Mouse (Mus musculus): ENCODE measurements around the gene Evx2. TPM values are rescaled to one million over a fixed set of nuclear protein-coding genes. Genes with fewer than 3 reads are reported as not detected.

Evx2 gene
- polyA plus RNA-seq, 1 experiment from 2014 or later = not detected

DNA sequence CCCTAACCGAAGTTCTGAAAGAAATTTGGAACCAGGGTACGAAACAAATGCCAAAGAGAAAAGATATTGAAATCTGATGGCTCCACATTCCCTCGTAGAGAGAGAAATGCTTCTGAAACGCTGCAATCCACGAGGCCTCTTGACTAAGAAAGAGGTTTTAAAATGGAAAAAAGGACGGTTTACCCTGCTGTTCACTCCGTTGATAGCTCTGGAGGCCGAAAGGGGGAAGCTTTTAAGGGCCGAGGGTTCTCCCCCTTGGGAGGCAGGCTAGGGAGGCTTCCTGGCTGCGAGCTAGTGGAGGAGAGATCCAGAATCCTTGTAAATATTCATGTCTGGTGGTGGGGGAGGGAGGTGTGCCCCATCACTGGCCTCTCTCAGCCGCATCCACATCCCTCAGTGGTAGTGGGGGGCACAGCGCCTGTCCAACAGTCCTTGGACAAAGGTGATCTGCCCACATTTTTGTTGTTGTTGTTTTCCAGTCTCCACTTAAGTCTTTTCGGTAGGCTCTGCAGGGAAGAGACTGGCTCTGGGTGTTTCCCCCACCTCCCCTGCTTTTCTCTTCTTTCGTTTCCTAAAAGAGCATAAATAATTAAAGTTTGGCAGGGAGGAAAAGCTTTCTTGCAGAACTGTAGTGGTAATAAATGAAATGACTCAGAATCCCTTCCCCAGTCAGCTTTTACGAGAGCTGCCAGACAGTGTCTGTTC lies 19.7 kb upstream of the Evx2 start, which contains the start of gene Hoxd11:
TSS of gene Hoxd11 (plus strand) at position 667 of the 705 bp plus-strand sequence.
- Histone ChIP-seq H3K4me3 (replicated peaks) (peak within 1 kb of the TSS; percentile 66), H3K4me2 (peak within 1 kb of the TSS; percentile 68), H3K27ac (peak within 1 kb of the TSS; percentile 96), H3K36me3 (no peaks in the 10 kb centered on the region), H3K9ac (peak within 1 kb of the TSS; percentile 65), H3K4me1 (peaks cover 81% of the 10 kb centered on the region), H3K27me3 (peaks cover 71% of the 10 kb centered on the region), H3K9me3 (replicated peaks) (no peaks in the 10 kb centered on the region)
- 0 out of 2 replicates have a peak, but pooled peaks have one; percentile 3 for ATAC-seq (replicated peaks; ENCODE audit: low FRiP score)
- WGBS = 6% methylated on average over 15 of the region's 15 CpGs

DNA sequence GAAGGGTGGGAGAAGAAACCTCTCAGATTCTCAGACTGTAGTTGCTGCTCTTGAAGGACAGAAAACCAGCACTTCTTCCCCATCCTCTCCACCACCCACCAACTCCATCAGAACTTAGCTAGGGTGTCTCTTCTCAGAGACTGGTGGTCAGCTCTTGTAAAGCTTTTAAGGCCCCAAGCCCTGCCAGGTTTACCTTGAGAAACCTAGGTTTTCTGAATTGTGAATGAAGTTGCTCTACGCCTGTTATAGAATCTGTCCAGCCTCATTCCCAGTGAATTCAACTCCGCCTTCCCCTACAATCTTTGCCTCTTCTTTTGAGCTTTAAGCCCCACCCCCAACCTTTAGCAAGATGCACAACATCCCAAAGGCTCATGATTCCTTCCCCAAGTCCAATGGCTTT lies 17.7 kb upstream of the Evx2 start:
- Histone ChIP-seq H3K4me2 (peak overlapping the region; percentile 27; the same call in 1 of the 2 replicates), H3K4me3 (replicated peaks) (no peak overlapping the region), H3K27me3 (peaks cover 82% of the 10 kb centered on the region), H3K9ac (no peak overlapping the region), H3K4me1 (peaks cover 82% of the 10 kb centered on the region), H3K9me3 (replicated peaks) (no peaks in the 10 kb centered on the region), H3K36me3 (no peaks in the 10 kb centered on the region), H3K27ac (peak overlapping the region; percentile 82)
- 34% methylated on average over 2 of the region's 2 CpGs for WGBS
- no peak for ATAC-seq (replicated peaks; ENCODE audit: low FRiP score)

DNA sequence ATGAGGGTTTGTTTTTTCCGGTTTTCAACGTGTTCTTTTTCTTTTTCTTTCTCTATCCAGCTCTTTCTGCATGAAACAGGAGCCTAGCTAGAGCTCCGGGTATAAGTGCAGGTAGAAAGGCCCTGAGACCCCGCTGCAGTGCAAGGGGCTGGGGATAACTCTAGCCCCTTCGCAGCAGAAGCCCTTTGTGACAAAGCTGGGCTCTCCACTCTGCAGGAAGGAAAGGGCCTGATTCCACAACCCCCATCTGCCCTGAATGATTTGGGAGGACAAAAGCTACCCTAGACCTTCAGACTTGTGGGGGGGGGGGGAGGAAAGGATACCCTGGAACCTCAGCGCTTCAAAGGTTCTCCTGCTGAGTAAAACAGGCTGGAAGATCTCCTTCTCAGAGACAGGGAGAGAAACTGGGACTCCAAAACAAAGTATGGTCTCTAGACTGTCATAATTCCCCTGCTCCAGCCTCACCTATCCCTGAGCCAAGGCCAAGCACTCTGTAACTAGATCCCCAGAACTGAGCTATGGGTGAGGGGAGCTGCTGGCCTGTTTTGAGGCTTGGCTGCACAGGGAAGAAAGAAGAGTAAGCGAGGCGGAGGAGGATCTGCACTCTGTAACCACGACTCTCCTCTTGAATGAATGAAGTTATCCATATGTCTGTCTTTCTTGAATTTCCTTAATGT lies 17.2 kb upstream of the Evx2 start:
- Histone ChIP-seq H3K36me3 (no peaks in the 10 kb centered on the region), H3K9ac (no peak overlapping the region), H3K9me3 (replicated peaks) (no peaks in the 10 kb centered on the region), H3K4me2 (peak overlapping the region; percentile 49), H3K4me3 (replicated peaks) (peak overlapping the region; percentile 28), H3K27ac (peak overlapping the region; percentile 82), H3K27me3 (peaks cover 82% of the 10 kb centered on the region), H3K4me1 (peaks cover 77% of the 10 kb centered on the region)
- ATAC-seq (replicated peaks; ENCODE audit: low FRiP score) = peak; percentile 44
- 21% methylated on average over 9 of the region's 9 CpGs for WGBS

DNA sequence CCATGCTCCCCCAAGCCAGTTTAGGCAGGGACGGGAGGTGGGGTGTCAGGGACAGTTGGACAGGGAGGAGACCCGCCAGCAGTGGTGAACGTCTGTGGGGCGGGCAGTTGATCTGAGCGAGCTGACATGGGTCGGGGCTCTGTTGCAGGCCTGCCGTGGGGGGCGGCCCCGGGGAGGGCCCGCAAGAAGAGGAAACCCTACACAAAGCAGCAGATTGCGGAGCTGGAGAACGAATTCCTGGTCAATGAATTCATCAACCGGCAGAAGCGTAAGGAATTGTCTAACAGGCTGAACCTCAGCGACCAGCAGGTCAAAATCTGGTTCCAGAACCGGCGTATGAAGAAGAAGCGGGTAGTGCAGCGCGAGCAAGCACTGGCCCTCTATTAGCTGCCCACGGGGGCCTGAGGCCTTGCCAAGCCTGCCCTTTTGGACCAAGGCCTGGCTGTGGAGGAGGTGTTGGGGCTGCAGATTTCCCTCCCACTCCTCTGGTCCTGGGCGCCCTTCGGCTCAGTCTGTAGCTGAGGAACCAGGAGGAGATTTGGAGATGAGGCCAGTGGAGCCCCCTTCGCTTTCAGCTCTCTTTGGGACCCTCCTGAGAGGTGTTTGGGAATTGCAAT lies 16.4 kb upstream of the Evx2 start:
- Histone ChIP-seq H3K27ac (peak overlapping the region; percentile 82), H3K9me3 (replicated peaks) (no peaks in the 10 kb centered on the region), H3K36me3 (no peaks in the 10 kb centered on the region), H3K4me1 (peaks cover 73% of the 10 kb centered on the region), H3K9ac (peak overlapping the region; percentile 37; the same call in 1 of the 2 replicates), H3K27me3 (peaks cover 82% of the 10 kb centered on the region), H3K4me3 (replicated peaks) (peak overlapping the region; percentile 28), H3K4me2 (peak overlapping the region; percentile 49)
- WGBS = 18% methylated on average over 24 of the region's 24 CpGs
- ATAC-seq (replicated peaks; ENCODE audit: low FRiP score) = peak; percentile 0; the same call in 1 of the 2 replicates

DNA sequence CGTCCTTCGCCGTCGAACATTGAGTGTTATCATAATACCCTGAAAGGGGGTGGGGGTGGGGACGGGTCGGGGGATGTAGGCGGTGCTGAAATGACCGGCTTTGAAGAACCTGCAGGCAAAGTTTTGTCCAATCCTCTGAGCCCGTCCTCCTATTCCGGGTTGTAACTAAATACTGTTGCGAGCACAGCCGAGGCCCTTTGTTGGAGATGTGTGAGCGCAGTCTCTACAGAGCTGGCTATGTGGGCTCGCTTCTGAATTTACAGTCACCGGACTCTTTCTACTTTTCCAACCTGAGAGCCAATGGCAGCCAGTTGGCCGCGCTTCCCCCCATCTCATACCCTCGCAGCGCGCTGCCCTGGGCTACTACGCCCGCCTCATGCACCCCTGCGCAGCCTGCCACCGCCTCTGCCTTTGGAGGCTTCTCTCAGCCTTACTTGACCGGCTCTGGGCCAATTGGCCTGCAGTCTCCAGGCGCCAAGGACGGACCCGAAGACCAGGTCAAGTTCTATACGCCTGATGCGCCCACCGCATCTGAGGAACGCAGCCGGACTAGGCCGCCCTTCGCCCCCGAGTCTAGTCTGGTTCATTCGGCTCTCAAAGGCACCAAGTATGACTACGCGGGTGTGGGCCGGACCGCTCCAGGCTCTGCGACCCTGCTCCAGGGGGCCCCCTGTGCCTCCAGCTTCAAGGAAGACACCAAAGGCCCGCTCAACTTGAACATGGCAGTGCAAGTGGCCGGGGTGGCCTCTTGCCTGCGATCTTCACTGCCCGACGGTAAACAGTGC lies 15.7 kb upstream of the Evx2 start, which contains the start of gene Hoxd12:
TSS of gene Hoxd12 (plus strand) at position 133 of the 785 bp plus-strand sequence.
- 6% methylated on average over 47 of the region's 47 CpGs for WGBS
- H3K9me3 ChIP-seq (replicated peaks) = no peaks in the 10 kb centered on the region
- peak within 1 kb of the TSS; percentile 28 for H3K4me3 ChIP-seq (replicated peaks)
- peak within 1 kb of the TSS; percentile 49 for H3K4me2 ChIP-seq
- no peaks in the 10 kb centered on the region for H3K36me3 ChIP-seq
- H3K27me3 ChIP-seq = peaks cover 81% of the 10 kb centered on the region
- peaks cover 72% of the 10 kb centered on the region for H3K4me1 ChIP-seq
- H3K9ac ChIP-seq = peak within 1 kb of the TSS; percentile 37; the same call in 1 of the 2 replicates
- peak; percentile 7; the same call in 1 of the 2 replicates for ATAC-seq (replicated peaks; ENCODE audit: low FRiP score)
- H3K27ac ChIP-seq = peak within 1 kb of the TSS; percentile 82

DNA sequence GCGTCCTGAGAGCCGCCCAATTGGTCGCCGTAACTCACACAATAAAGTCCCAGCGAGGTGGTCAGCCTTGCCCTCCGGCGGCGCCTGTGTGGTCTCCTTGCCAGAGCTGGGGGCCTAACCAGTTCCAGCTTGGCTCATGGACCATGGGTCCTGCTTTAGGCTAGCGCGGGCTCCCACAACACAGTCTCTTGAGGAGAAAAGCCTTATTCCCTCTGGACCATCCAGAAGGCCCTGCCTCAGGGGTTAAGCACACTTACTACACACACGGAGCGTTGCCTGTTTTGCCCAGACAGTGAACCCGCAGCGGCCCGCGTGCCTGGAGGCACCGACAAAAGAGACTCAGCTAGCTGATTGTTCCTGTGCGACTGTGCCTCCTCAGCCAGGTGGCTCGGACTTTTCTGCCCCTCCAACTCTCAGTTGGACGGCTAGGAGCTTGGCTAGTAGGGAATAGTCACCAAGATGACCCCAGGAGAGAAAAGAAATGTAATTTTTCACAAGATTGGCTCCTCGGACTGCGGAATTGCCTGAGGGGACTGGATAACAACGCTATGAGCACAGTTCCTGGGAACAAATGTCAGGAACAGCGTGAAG lies 14.6 kb upstream of the Evx2 start:
- H3K9ac ChIP-seq = no peak overlapping the region
- H3K9me3 ChIP-seq (replicated peaks) = no peaks in the 10 kb centered on the region
- H3K4me3 ChIP-seq (replicated peaks) = no peak overlapping the region; the same call in 1 of the 2 replicates
- peaks cover 63% of the 10 kb centered on the region for H3K4me1 ChIP-seq
- peaks cover 83% of the 10 kb centered on the region for H3K27me3 ChIP-seq
- no peak for ATAC-seq (replicated peaks; ENCODE audit: low FRiP score)
- no peak overlapping the region for H3K27ac ChIP-seq
- H3K4me2 ChIP-seq = peak overlapping the region; percentile 26
- WGBS = 12% methylated on average over 24 of the region's 24 CpGs
- H3K36me3 ChIP-seq = no peaks in the 10 kb centered on the region

DNA sequence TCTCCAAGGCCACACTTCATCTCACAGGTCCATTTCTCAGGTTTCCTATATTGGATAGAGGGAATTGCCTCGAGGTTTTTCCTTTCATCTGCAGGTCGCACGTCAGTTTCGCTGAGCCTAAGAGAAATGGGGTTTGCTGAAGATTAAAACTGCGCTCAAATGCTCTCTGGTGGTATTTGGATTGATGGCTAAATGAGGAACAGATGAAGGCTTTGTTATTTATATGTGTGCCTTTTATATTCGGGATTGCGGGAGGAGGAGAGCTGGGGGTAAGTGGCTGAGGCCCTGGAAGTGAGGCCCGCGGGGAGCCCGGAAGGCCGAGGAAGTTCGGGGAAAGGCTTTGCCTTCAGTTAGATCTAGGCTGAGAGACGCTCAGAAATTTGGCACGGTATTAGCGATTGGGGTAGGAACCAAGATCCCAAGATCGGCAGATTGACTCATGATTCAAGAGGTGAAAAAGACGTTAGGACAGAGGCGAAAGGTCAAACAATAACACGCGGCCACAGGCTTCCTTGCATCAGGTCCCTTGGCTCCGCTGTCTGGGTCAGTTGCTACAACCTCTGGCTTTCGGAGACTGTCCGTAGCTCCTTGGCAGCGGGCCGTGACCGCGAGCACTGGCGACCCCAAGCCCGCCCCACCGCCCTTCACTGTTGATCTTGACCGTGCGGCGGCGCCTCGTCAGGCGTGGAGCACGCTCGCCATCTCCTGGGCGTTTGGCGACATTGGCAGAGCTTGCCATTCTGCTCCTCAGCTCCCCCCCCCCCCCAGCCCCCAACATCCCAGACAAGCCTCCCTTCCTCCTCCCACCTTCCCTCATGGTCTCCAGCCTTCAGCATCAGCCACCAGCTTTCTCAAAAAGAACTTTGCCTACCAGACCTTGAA lies 13.4 kb upstream of the Evx2 start:
- peak; percentile 17 for ATAC-seq (replicated peaks; ENCODE audit: low FRiP score)
- Histone ChIP-seq H3K4me3 (replicated peaks) (peak overlapping the region; percentile 41), H3K4me2 (peak overlapping the region; percentile 69), H3K9me3 (replicated peaks) (no peaks in the 10 kb centered on the region), H3K27ac (no peak overlapping the region), H3K36me3 (no peaks in the 10 kb centered on the region), H3K27me3 (peaks cover 94% of the 10 kb centered on the region), H3K9ac (no peak overlapping the region), H3K4me1 (peaks cover 66% of the 10 kb centered on the region)
- WGBS = 5% methylated on average over 40 of the region's 40 CpGs

DNA sequence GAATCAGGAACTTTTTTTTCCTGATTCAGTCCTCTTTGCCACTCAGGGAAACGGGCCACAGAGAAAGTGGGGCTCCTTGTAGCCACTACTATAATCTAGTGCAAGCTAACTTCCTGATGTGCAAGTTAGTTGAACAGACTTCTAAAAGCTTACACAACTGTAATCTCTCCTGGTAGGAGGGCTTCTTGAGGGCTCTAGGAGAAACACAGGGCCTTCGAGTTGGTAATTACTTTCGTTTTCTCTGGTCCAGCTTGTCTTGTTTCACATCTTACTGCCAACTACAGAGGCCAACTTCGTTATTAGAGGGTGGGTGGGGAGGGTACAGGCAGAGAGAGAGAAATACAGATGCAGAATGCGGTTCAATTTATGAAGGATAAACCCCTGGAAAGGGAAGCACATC lies 12.5 kb upstream of the Evx2 start:
- Histone ChIP-seq H3K9me3 (replicated peaks) (no peaks in the 10 kb centered on the region), H3K27ac (no peak overlapping the region), H3K27me3 (peaks cover 97% of the 10 kb centered on the region), H3K4me1 (peaks cover 64% of the 10 kb centered on the region), H3K4me3 (replicated peaks) (no peak overlapping the region), H3K9ac (no peak overlapping the region), H3K36me3 (no peaks in the 10 kb centered on the region), H3K4me2 (no peak overlapping the region)
- WGBS = 35% methylated on average over 5 of the region's 5 CpGs
- ATAC-seq (replicated peaks; ENCODE audit: low FRiP score) = no peak

DNA sequence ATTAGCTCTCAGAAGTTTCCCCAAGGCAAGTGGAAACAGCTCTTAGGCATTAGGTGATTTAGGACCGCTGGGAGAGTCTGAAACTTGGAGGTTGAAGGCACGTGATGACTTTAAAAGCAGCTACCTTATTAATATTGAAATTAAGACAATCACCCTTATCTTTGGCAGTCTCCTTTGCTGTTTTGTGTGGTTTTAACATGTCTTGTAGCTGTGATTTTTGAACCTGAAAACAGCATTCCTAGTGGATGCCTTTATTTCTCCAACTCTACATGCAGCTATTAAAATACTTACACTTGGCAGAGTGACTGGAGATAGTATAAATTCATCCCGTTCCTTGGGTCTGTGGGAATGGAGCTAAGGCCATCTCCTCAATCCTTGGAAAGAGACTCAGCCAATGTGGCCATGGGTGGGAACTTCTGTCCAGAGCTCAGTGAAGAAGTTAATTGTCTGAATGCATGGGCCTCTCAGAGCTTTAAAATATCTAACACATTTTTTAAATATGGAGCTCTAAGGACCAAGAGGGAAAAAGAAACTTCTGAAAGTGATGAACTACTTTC lies 11.4 kb upstream of the Evx2 start:
- Histone ChIP-seq H3K27me3 (peaks cover 96% of the 10 kb centered on the region), H3K4me2 (no peak overlapping the region), H3K36me3 (no peaks in the 10 kb centered on the region), H3K9ac (no peak overlapping the region), H3K9me3 (replicated peaks) (no peaks in the 10 kb centered on the region), H3K27ac (no peak overlapping the region), H3K4me1 (peaks cover 53% of the 10 kb centered on the region), H3K4me3 (replicated peaks) (no peak overlapping the region)
- 12% methylated on average over 3 of the region's 3 CpGs for WGBS
- ATAC-seq (replicated peaks; ENCODE audit: low FRiP score) = no peak

DNA sequence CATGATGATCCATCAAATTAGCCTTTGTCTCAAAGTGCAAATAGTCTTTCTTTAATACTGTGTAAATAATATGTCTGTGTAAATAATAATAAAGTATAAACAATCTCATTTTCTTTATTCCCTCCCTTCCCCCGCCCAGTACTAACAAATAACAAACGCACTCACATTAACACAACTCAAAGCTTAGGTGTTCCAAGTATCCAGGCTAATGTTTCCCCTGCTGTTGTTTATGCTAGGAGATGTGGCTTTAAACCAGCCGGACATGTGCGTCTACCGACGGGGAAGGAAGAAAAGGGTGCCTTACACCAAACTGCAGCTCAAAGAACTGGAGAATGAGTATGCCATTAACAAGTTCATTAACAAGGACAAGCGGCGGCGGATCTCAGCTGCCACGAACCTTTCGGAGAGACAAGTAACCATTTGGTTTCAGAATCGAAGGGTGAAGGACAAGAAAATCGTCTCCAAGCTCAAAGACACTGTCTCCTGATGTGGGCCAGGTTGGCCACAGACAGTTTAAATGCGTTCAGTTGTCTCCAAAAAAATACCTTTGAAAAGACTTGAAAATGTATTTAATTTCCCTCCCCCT lies 10.4 kb upstream of the Evx2 start:
- H3K4me1 ChIP-seq = peaks cover 43% of the 10 kb centered on the region
- peaks cover 96% of the 10 kb centered on the region for H3K27me3 ChIP-seq
- H3K27ac ChIP-seq = no peak overlapping the region
- no peak overlapping the region for H3K4me2 ChIP-seq
- no peak for ATAC-seq (replicated peaks; ENCODE audit: low FRiP score)
- no peak overlapping the region for H3K9ac ChIP-seq
- 3% methylated on average over 14 of the region's 14 CpGs for WGBS
- H3K9me3 ChIP-seq (replicated peaks) = no peaks in the 10 kb centered on the region
- H3K4me3 ChIP-seq (replicated peaks) = no peak overlapping the region
- no peaks in the 10 kb centered on the region for H3K36me3 ChIP-seq
